Mouse (Mus musculus) brain, adult 10 weeks (tissue): Measurements from ENCODE around the gene Zbtb37. TPM values are rescaled to one million over a fixed set of nuclear protein-coding genes. Genes with fewer than 3 reads are reported as not detected.

Source experiments
- polyA plus RNA-seq: library from polyadenylated mRNA; stranded (reverse); fragments of 350-450 nt; fragmentation: Illumina TruSeq; extraction: RNeasy Lipid Tissue Mini Kit (QIAGEN cat#74804); gene quantifications from one replicate; pipeline ENCODE4 v1.2.3, GENCODE M21; 2015; ENCODE audit warnings: low read depth, low replicate concordance

Zbtb37 gene
- 6.5 TPM for polyA plus RNA-seq

GRCm38 (mm10) chr1:161034435-161035280, at the start of gene Zbtb37:
Gene Zbtb37 (minus strand): TSS chr1:161034849.

GRCm38 (mm10) chr1:161070352-161071271, 36.0 kb upstream of the Zbtb37 start, which contains the start of the genes Dars2 and Cenpl:
Gene Dars2 (minus strand): TSS chr1:161070658.
Gene Cenpl (plus strand): TSS chr1:161070713.

GRCm38 (mm10) chr1:160978071-160978735, 56.4 kb downstream of the Zbtb37 start, which contains the start of gene Serpinc1:
Gene Serpinc1 (plus strand): TSS chr1:160978585.

Other genes with a start within 250 kb of the Zbtb37 start
- gene Rabgap1l, start 241.6 kb downstream of the Zbtb37 start, polyA plus RNA-seq: 84.1 TPM
- 9.8 TPM for gene Rc3h1, start 128.4 kb downstream of the Zbtb37 start, polyA plus RNA-seq
- gene Serpinc1, start 56.3 kb downstream of the Zbtb37 start, polyA plus RNA-seq: 1.7 TPM
- gene Dars2, start 35.8 kb upstream of the Zbtb37 start, polyA plus RNA-seq: 25.3 TPM
- gene Cenpl, start 35.9 kb upstream of the Zbtb37 start, polyA plus RNA-seq: 2.5 TPM
- gene Klhl20, start 96.7 kb upstream of the Zbtb37 start, polyA plus RNA-seq: 17.3 TPM
- gene Ankrd45, start 107.8 kb upstream of the Zbtb37 start, polyA plus RNA-seq: 48.2 TPM
- not detected for gene Tex50, start 124.5 kb upstream of the Zbtb37 start, polyA plus RNA-seq
- gene Prdx6, start 216.4 kb upstream of the Zbtb37 start, polyA plus RNA-seq: 415 TPM